Mouse (Mus musculus): ENCODE results near the gene Gpr107. TPM values are rescaled to one million over a fixed set of nuclear protein-coding genes. Genes with fewer than 3 reads are reported as not detected.
A peak's percentile ranks its signal among the peaks of the same experiment; 100 is the strongest.

Gene Gpr107
- polyA plus RNA-seq, 1 experiment from 2014 or later = 37.5 TPM

DNA sequence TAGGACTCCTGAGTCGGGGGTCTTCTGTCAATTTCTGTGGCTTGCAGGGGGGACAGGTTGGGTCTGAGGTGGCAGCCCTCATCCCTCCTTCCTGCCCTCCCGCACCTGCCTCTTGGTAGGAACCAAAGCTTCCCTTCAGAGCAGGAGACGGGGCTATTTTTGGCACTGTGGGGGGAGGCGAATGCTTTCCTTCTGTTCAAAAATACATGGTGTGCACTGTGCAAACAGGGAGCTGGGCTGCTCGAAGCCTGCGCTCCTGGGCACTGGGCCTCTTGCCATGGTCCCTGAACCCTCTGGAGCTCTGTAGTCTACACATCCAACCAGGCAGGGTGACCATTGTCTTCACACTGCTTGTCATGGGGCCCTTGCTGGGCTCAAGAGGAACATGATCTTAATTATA lies 105.0 kb downstream of the Gpr107 start:
- 0 out of 2 replicates have a peak overlapping the region, but pooled peaks have one; percentile 19 for H3K4me2 ChIP-seq (replicated peaks)
- H3K4me3 ChIP-seq (replicated peaks) = no peak overlapping the region
- H3K27ac ChIP-seq = no peak overlapping the region
- H3K27me3 ChIP-seq = no peaks in the 10 kb centered on the region
- peak overlapping the region; percentile 4; the same call in 1 of the 2 replicates for H3K9ac ChIP-seq (replicated peaks)
- H3K9me3 ChIP-seq = no peaks in the 10 kb centered on the region
- 70% methylated on average over 6 of the region's 6 CpGs for WGBS
- no peak for ATAC-seq
- H3K4me1 ChIP-seq (replicated peaks) = peaks cover 74% of the 10 kb centered on the region
- peaks cover 5% of the 10 kb centered on the region; the same call in 1 of the 2 replicates for H3K36me3 ChIP-seq

GRCm38 (mm10) chr2:31258609-31259366 lies 106.7 kb downstream of the Gpr107 start:
- peak overlapping the region; percentile 64 for H3K4me2 ChIP-seq (replicated peaks)
- peak overlapping the region; percentile 17; the same call in 1 of the 2 replicates for H3K27ac ChIP-seq
- peak; percentile 53 for ATAC-seq
- no peaks in the 10 kb centered on the region for H3K27me3 ChIP-seq
- peak overlapping the region; percentile 50 for H3K9ac ChIP-seq (replicated peaks)
- peaks cover 85% of the 10 kb centered on the region for H3K4me1 ChIP-seq (replicated peaks)
- H3K36me3 ChIP-seq = peaks cover 10% of the 10 kb centered on the region; the same call in 1 of the 2 replicates
- WGBS = 13% methylated on average over 22 of the region's 22 CpGs
- H3K4me3 ChIP-seq (replicated peaks) = peak overlapping the region; percentile 38
- H3K9me3 ChIP-seq = no peaks in the 10 kb centered on the region

DNA sequence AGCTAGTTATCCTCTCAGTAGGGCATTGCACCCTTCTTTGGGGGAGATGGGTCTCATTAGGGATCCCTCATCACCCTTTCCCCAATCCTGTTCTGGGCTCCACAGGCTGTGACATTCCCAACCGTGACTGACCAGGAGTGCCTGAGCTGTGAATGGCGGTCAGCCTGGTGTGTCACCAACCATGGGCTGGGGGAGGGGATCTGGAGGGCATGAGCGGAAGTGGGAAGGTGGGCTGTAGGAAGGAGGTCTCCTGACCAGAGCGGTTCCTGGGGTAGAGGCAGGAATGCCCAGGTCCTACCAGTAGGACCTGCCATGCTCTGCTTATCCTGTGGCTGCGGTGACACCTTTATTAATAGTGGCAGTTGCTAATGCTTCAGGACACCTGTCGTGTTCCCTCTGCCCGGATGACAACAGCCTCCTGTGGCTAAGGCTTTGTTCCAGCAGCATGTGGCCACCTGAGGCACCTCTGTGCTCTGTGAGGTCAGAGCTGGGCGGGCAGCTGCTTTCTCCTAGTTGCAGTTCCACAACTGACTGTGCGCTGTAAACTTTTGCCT lies 107.3 kb downstream of the Gpr107 start:
- Histone ChIP-seq H3K4me2 (replicated peaks) (peak overlapping the region; percentile 64), H3K4me3 (replicated peaks) (peak overlapping the region; percentile 38), H3K27ac (no peak overlapping the region), H3K36me3 (peaks cover 10% of the 10 kb centered on the region; the same call in 1 of the 2 replicates), H3K9ac (replicated peaks) (0 out of 2 replicates have a peak overlapping the region, but pooled peaks have one; percentile 50), H3K9me3 (no peaks in the 10 kb centered on the region), H3K27me3 (no peaks in the 10 kb centered on the region), H3K4me1 (replicated peaks) (peaks cover 85% of the 10 kb centered on the region)
- WGBS = 19% methylated on average over 9 of the region's 9 CpGs
- ATAC-seq = peak; percentile 4; the same call in 1 of the 2 replicates

DNA sequence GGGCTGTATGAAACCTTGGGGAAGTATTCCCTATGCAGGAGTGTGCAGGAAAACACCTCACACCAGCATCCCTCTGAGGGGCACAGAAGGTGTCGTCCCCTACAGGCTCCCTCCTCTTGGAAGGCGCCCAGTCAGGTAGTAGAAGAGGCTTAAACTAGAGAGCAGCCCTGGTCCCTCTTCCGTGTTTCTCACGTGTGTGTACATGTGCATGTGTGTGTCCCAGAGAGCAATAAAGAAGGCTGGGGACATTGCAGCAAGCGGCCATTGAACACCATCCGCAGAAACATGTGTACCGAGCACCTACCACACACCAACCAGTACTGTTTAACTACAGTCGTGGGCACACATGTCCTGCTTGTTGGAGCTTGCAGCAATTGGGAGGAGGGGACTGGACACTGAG lies 108.4 kb downstream of the Gpr107 start:
- no peaks in the 10 kb centered on the region for H3K27me3 ChIP-seq
- no peak overlapping the region for H3K4me2 ChIP-seq (replicated peaks)
- H3K36me3 ChIP-seq = peaks cover 10% of the 10 kb centered on the region; the same call in 1 of the 2 replicates
- WGBS = 90% methylated on average over 8 of the region's 8 CpGs
- no peaks in the 10 kb centered on the region for H3K9me3 ChIP-seq
- no peak overlapping the region for H3K9ac ChIP-seq (replicated peaks)
- no peak for ATAC-seq
- no peak overlapping the region for H3K4me3 ChIP-seq (replicated peaks)
- H3K27ac ChIP-seq = no peak overlapping the region
- H3K4me1 ChIP-seq (replicated peaks) = peaks cover 85% of the 10 kb centered on the region

GRCm38 (mm10) chr2:31263039-31263461 lies 110.9 kb downstream of the Gpr107 start:
- WGBS = 81% methylated on average over 8 of the region's 8 CpGs

GRCm38 (mm10) chr2:31263746-31264378 lies 111.7 kb downstream of the Gpr107 start:
- peaks cover 80% of the 10 kb centered on the region for H3K4me1 ChIP-seq (replicated peaks)
- no peak overlapping the region; the same call in 1 of the 2 replicates for H3K9ac ChIP-seq (replicated peaks)
- H3K4me3 ChIP-seq (replicated peaks) = no peak overlapping the region
- H3K27ac ChIP-seq = peak overlapping the region; percentile 70
- H3K27me3 ChIP-seq = no peaks in the 10 kb centered on the region
- no peaks in the 10 kb centered on the region for H3K9me3 ChIP-seq
- 49% methylated on average over 10 of the region's 10 CpGs for WGBS
- H3K4me2 ChIP-seq (replicated peaks) = no peak overlapping the region
- H3K36me3 ChIP-seq = peaks cover 10% of the 10 kb centered on the region; the same call in 1 of the 2 replicates
- ATAC-seq = peak; percentile 39

More at GRCm38 (mm10) chr2:31263039-31263461, 110.9 kb downstream of the Gpr107 start:
- no peak for ATAC-seq
- Histone ChIP-seq H3K4me2 (replicated peaks) (no peak overlapping the region), H3K27ac (peak overlapping the region; percentile 70), H3K9me3 (no peaks in the 10 kb centered on the region), H3K36me3 (peaks cover 10% of the 10 kb centered on the region; the same call in 1 of the 2 replicates), H3K9ac (replicated peaks) (peak overlapping the region; percentile 41; the same call in 1 of the 2 replicates), H3K4me1 (replicated peaks) (peaks cover 80% of the 10 kb centered on the region), H3K4me3 (replicated peaks) (no peak overlapping the region), H3K27me3 (no peaks in the 10 kb centered on the region)

- Histone ChIP-seq H3K4me2 (replicated peaks) (no peak overlapping the region), H3K9ac (replicated peaks) (no peak overlapping the region), H3K27me3 (no peaks in the 10 kb centered on the region), H3K4me1 (replicated peaks) (peaks cover 68% of the 10 kb centered on the region), H3K4me3 (replicated peaks) (no peak overlapping the region), H3K36me3 (peaks cover 13% of the 10 kb centered on the region), H3K9me3 (no peaks in the 10 kb centered on the region), H3K27ac (peak overlapping the region; percentile 52)
- WGBS = 17% methylated on average over 6 of the region's 6 CpGs
- ATAC-seq = peak; percentile 37; the same call in 1 of the 2 replicates
Measured at GRCm38 (mm10) chr2:31267447-31267846, 115.3 kb downstream of the Gpr107 start.

Other genes starting within 250 kb of the Gpr107 start
- gene Ptges, start 222.5 kb upstream of the Gpr107 start, polyA plus RNA-seq (2015; fragmentation: Nextera tagmentation; extraction: Ambion mirVana) = 2.5 and 2.9 TPM in 2 replicates
- 18.3 and 20.5 TPM in 2 replicates for gene Tor1b, start 199.4 kb upstream of the Gpr107 start, polyA plus RNA-seq (2015; fragmentation: Nextera tagmentation; extraction: Ambion mirVana)
- gene Tor1a, start 184.4 kb upstream of the Gpr107 start, polyA plus RNA-seq (2015; fragmentation: Nextera tagmentation; extraction: Ambion mirVana) = 93.2 and 95.7 TPM in 2 replicates
- gene BC005624, start 170.1 kb upstream of the Gpr107 start, polyA plus RNA-seq (2015; fragmentation: Nextera tagmentation; extraction: Ambion mirVana) = 88.8 and 92.8 TPM in 2 replicates
- 42.5 and 47.9 TPM in 2 replicates for gene Usp20, start 170.0 kb upstream of the Gpr107 start, polyA plus RNA-seq (2015; fragmentation: Nextera tagmentation; extraction: Ambion mirVana)
- 14.9 and 16.9 TPM in 2 replicates for gene Fnbp1, start 10.3 kb upstream of the Gpr107 start, polyA plus RNA-seq (2015; fragmentation: Nextera tagmentation; extraction: Ambion mirVana)
- 116 and 120 TPM in 2 replicates for gene Ncs1, start 93.5 kb downstream of the Gpr107 start, polyA plus RNA-seq (2015; fragmentation: Nextera tagmentation; extraction: Ambion mirVana)
- 0.05 and 0.15 TPM in 2 replicates for gene Hmcn2, start 162.1 kb downstream of the Gpr107 start, polyA plus RNA-seq (2015; fragmentation: Nextera tagmentation; extraction: Ambion mirVana)